11 mouse cellular contexts compared by ENCODE assay signal in genomic region chr5:124929425-124930054, GRCm38 (mm10).
DNase-seq lines count a peak whose midpoint lies in the region; ATAC-seq and TF ChIP-seq lines count a peak whose summit lies in the region.
"Had no signal": no experiment of that assay in that cellular context is flagged by ENCODE, and none has a peak within 500 bp of the region (broad histone marks: within the 10 kb centered on the region; RNA-seq: fewer than 3 reads in every experiment).

No protein-coding gene starts in this region.

- no peak for TF ChIP-seq RAD21 in MEL (IDR thresholded peaks at IDR 0.05; ENCODE audit: low read depth, low read length)

- no peaks in the 10 kb centered on the region for H3K4me1 ChIP-seq in kidney, embryonic 16.5 days (ENCODE audit: insufficient read depth, low read length)
- no peaks in the 10 kb centered on the region for H3K4me1 ChIP-seq in MEL (ENCODE audit: control insufficient read depth in 1 of 2, insufficient read depth in 2 of 2, low read length in 2 of 2)

- no peak for TF ChIP-seq POLR2A in MEL (IDR thresholded peaks at IDR 0.05; ENCODE audit: control insufficient read depth in 1 of 2, insufficient read depth in 1 of 2, low read depth in 1 of 2, low read length in 2 of 2, poor library complexity in 1 of 2)

- H3K27me3 ChIP-seq in kidney, embryonic 16.5 days (ENCODE audit: insufficient read depth, low read length) = no peaks in the 10 kb centered on the region
- H3K27me3 ChIP-seq in MEL (ENCODE audit: control insufficient read depth in 1 of 2, insufficient read depth in 2 of 2, low read length in 2 of 2) = no peaks in the 10 kb centered on the region
- H3K27me3 ChIP-seq: forebrain, embryonic 12.5 days had no signal

- H3K4me3 ChIP-seq in kidney, embryonic 16.5 days (ENCODE audit: low read length) = no peak overlapping the region
- H3K4me3 ChIP-seq in MEL (ENCODE audit: control insufficient read depth in 1 of 2, insufficient read depth in 1 of 2, low read depth in 2 of 2, low read length in 2 of 2) = no peak overlapping the region
- H3K4me3 ChIP-seq: forebrain, embryonic 12.5 days had no signal

- peaks cover 5% of the 10 kb centered on the region; the same call in 1 of the 2 replicates for H3K9me3 ChIP-seq in kidney, embryonic 16.5 days (ENCODE audit: low read length)
- no peaks in the 10 kb centered on the region for H3K9me3 ChIP-seq in MEL (replicated peaks; ENCODE audit: insufficient read depth, low read length)

- TF ChIP-seq CTCF in MEL (IDR thresholded peaks at IDR 0.05 in 2 of 3, conservative IDR thresholded peaks at IDR 0.05 in 1 of 3; ENCODE audit: control insufficient read depth in 1 of 3, insufficient read depth in 1 of 3, low read depth in 2 of 3, low read length in 3 of 3, poor library complexity in 1 of 3, severe bottlenecking in 1 of 3) = no peak

- H3K79me2 ChIP-seq in MEL (ENCODE audit: control insufficient read depth, insufficient read depth, low read length, poor library complexity) = no peaks in the 10 kb centered on the region

- TF ChIP-seq EP300 in MEL (IDR thresholded peaks at IDR 0.05; ENCODE audit: low read depth in 1 of 2, low read length in 2 of 2) = peak; percentile 40 to 64; a peak in 3 of 4 replicates

- H3K4me2 ChIP-seq in kidney, embryonic 16.5 days (replicated peaks; ENCODE audit: low read depth, low read length) = no peak overlapping the region
- H3K4me2 ChIP-seq: forebrain, embryonic 12.5 days had no signal

- H3K9ac ChIP-seq in kidney, embryonic 16.5 days (replicated peaks; ENCODE audit: low read length) = no peak overlapping the region
- H3K9ac ChIP-seq in MEL (ENCODE audit: control insufficient read depth, low read depth, low read length, poor library complexity, severe bottlenecking) = no peak overlapping the region
- H3K9ac ChIP-seq: forebrain, embryonic 12.5 days had no signal

- H3K36me3 ChIP-seq in kidney, embryonic 16.5 days (ENCODE audit: insufficient read depth, low read length) = no peaks in the 10 kb centered on the region
- H3K36me3 ChIP-seq in MEL (ENCODE audit: control insufficient read depth in 1 of 2, insufficient read depth in 2 of 2, low read length in 2 of 2) = no peaks in the 10 kb centered on the region
- H3K36me3 ChIP-seq: forebrain, embryonic 12.5 days; G1E had no signal

- H3K27ac ChIP-seq in kidney, embryonic 16.5 days (ENCODE audit: low read length) = no peak overlapping the region
- H3K27ac ChIP-seq in MEL (ENCODE audit: control insufficient read depth, low read depth, low read length) = no peak overlapping the region
- H3K27ac ChIP-seq: macrophage had no signal

- 71% methylated on average over 9 of the region's 9 CpGs for WGBS in kidney, embryonic 16.5 days

- DNase-seq in kidney, adult 11 months = peak; percentile 47
- peak; percentile 78 for DNase-seq in MEL (ENCODE audit: low read depth, low spot score)
- peak; percentile 52 for DNase-seq in heart, postnatal 4 days
- DNase-seq in lung, postnatal 10 days = peak; percentile 70
- DNase-seq in gastrocnemius, adult 8-10 months (ENCODE audit: low spot score in 2 of 2) = no peak
- DNase-seq: right cerebral cortex, adult 18-20 months had no signal

- no peak for ATAC-seq in kidney, embryonic 16.5 days (ENCODE audit: low FRiP score, low TSS enrichment)
- no peak for ATAC-seq in monocyte, adult 5-6 weeks (replicated peaks; ENCODE audit: insufficient number of reproducible peaks, low FRiP score, low TSS enrichment, poor library complexity, severe bottlenecking)

TF ChIP-seq in MEL, 35 proteins besides CTCF, POLR2A, EP300 and RAD21:
- TF ChIP-seq RCOR1 (IDR thresholded peaks at IDR 0.05; ENCODE audit: low read depth, low read length) (no peak), MAFK (IDR thresholded peaks at IDR 0.05; ENCODE audit: borderline replicate concordance, low read depth, low read length) (no peak), TAL1 (IDR thresholded peaks at IDR 0.05; ENCODE audit: low read length) (peak; percentile 44), SMC3 (IDR thresholded peaks at IDR 0.05; ENCODE audit: low read depth, low read length) (no peak), CHD2 (IDR thresholded peaks at IDR 0.05; ENCODE audit: low read length) (no peak), POLR2AphosphoS2 (IDR thresholded peaks at IDR 0.05; ENCODE audit: low read length) (no peak), MYC (IDR thresholded peaks at IDR 0.05; ENCODE audit: low read depth, low read length) (no peak), ETS1 (IDR thresholded peaks at IDR 0.05; ENCODE audit: low read depth, low read length) (peak; percentile 11; the same call in 1 of the 2 replicates), JUND (IDR thresholded peaks at IDR 0.05; ENCODE audit: low read depth, low read length) (no peak), UBTF (IDR thresholded peaks at IDR 0.05; ENCODE audit: borderline replicate concordance, insufficient read depth, low read depth, low read length) (no peak), CHD1 (IDR thresholded peaks at IDR 0.05; ENCODE audit: low read depth, low read length) (no peak), GATA1 (IDR thresholded peaks at IDR 0.05; ENCODE audit: low read depth, low read length) (peak; percentile 69), BHLHE40 (IDR thresholded peaks at IDR 0.05; ENCODE audit: borderline replicate concordance, low read depth, low read length) (no peak), MAZ (IDR thresholded peaks at IDR 0.05; ENCODE audit: low read depth, low read length) (no peak), GABPA (IDR thresholded peaks at IDR 0.05; ENCODE audit: low read depth, low read length) (no peak), POLR2AphosphoS5 (IDR thresholded peaks at IDR 0.05; ENCODE audit: borderline replicate concordance, low read depth, low read length) (no peak), USF2 (IDR thresholded peaks at IDR 0.05; ENCODE audit: borderline replicate concordance in 1 of 2, insufficient read depth in 1 of 2, low read depth in 1 of 2, low read length in 2 of 2) (no peak), ELF1 (IDR thresholded peaks at IDR 0.05; ENCODE audit: low read depth, low read length) (no peak), MAX (IDR thresholded peaks at IDR 0.05; ENCODE audit: low read length) (no peak), ZMIZ1 (IDR thresholded peaks at IDR 0.05; ENCODE audit: low read depth, low read length) (no peak)
TF ChIP-seq in MEL: peak in this region for 3.

Comparison
In these comparisons a context has a peak if more than half of its experiments do, and no peak if none do; other contexts are left out.
1. DNase-seq: peak in kidney, adult 11 months (single experiment), MEL (single experiment), heart, postnatal 4 days (single experiment) and lung, postnatal 10 days (single experiment); none in gastrocnemius, adult 8-10 months (0 of 2).